Mouse (Mus musculus) Patski (cell line): ENCODE measurements around the gene Slc25a22. TPM values are rescaled to one million over a fixed set of nuclear protein-coding genes. Genes with fewer than 3 reads are reported as not detected.

ENCODE experiments used
- ATAC-seq: fragments of 100-300 bp; one replicate; pipeline ENCODE4 v1.8.0; 2021
- CTCF ChIA-PET: fragments of 350-600 bp; sonication (Branson Sonifier 250); formaldehyde crosslinking; loops from one replicate; lab custom pipeline; 2022; ENCODE audit warnings: inconsistent platforms; lab: Charles Lee
- POLR2A ChIA-PET: fragments of 350-600 bp; sonication (Branson Sonifier 250); formaldehyde crosslinking; loops from one replicate; lab custom pipeline; 2022; ENCODE audit warnings: antibody characterized with exemption, inconsistent platforms; lab: Charles Lee
- DNase-seq: peaks from one replicate; pipeline ENCODE4 v3.0.0-alpha.2; 2011; ENCODE audit warnings: low read depth, low spot score
- H3K27me3 ChIP-seq: fragments of 371-371 bp; one replicate; pipeline ENCODE4 v1.5.1; 2021
- CTCF ChIP-seq: fragments of 100-300 bp; IDR thresholded peaks from one replicate; pipeline ENCODE4 v1.5.1; 2021
- in situ Hi-C: fragments of 300-500 bp; cut with MboI; formaldehyde crosslinking; loops from 3 replicates; pipeline ENCODE4 v1.11.1; 2018; ENCODE audit warnings: low pct_unique_long_range_greater_than_20kb, mixed read lengths
- polyA plus RNA-seq: library from polyadenylated mRNA; unstranded; gene quantifications from one replicate; pipeline ENCODE4 v1.2.3, GENCODE M21; 2021

The Slc25a22 gene
- polyA plus RNA-seq, 1 experiment from 2014 or later = 20.6 TPM

DNA sequence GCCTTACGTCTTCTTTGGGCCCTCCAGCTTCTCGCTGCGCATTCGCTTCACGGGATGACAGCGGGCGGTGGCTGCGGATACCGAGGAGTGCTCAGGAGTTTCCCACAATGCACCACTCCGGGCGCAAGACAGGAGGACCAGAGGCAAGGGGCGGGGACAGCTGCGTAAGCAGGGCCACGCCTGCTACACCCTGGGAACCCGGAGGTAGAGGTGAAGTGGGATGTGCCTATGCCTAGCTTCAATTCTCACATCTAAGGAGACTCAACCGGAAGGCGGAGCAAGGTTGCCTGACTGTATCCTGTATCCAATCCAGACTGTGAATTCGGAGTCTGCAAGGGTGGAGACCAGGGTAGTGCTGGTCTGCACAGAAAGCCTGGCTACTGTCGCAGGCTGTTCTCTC lies 8.4 kb downstream of the Slc25a22 start, which contains the start of gene Cend1:
Cend1 (minus strand) TSS at position 182 of the 400 bp plus-strand sequence.
- ChIA-PET POLR2A (interaction anchor here (0.6 kb wide), 1 partner anchor 14 kb away, joined by 3 read pairs; no protein-coding TSS in a partner anchor), CTCF (interaction anchor here (1.3 to 2.0 kb wide), 2 partner anchors 11 to 13 kb away, joined by 4 to 6 read pairs; no protein-coding TSS in a partner anchor)
- no peak for TF ChIP-seq CTCF
- H3K27me3 ChIP-seq = no peaks in the 10 kb centered on the region
- no peak for ATAC-seq
- in situ Hi-C loops = no loop called here
- DNase-seq = no peak

DNA sequence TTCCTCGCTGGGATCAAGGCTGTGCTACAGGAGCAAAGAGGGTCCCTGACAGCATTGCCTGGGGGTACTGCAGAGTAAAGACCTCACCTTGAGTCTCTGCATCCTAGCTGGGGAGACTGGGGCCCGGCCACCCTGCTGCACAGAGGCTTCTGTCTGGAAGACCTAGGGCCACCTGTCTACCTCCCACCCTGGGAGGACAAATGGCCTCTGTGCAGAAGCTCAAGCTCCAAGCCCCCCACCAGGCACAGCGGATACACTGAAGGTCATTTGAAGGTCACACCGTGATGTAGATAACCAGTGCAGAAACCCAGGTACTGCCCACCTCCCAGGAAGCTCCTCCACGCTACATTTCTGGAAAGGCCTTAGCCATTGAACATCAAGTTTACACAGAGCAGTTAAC lies 9.0 kb downstream of the Slc25a22 start:
- in situ Hi-C loops = no loop called here
- DNase-seq (no peak), ATAC-seq (no peak)
- no peak for TF ChIP-seq CTCF
- ChIA-PET POLR2A (interaction anchor here (0.5 to 0.9 kb wide), 2 partner anchors 8 to 205 kb away, joined by 3 to 8 read pairs; no protein-coding TSS in a partner anchor), CTCF (interaction anchor here (1.3 to 2.0 kb wide), 2 partner anchors 10 to 14 kb away, joined by 4 to 6 read pairs; no protein-coding TSS in a partner anchor)
- no peaks in the 10 kb centered on the region for H3K27me3 ChIP-seq

DNA sequence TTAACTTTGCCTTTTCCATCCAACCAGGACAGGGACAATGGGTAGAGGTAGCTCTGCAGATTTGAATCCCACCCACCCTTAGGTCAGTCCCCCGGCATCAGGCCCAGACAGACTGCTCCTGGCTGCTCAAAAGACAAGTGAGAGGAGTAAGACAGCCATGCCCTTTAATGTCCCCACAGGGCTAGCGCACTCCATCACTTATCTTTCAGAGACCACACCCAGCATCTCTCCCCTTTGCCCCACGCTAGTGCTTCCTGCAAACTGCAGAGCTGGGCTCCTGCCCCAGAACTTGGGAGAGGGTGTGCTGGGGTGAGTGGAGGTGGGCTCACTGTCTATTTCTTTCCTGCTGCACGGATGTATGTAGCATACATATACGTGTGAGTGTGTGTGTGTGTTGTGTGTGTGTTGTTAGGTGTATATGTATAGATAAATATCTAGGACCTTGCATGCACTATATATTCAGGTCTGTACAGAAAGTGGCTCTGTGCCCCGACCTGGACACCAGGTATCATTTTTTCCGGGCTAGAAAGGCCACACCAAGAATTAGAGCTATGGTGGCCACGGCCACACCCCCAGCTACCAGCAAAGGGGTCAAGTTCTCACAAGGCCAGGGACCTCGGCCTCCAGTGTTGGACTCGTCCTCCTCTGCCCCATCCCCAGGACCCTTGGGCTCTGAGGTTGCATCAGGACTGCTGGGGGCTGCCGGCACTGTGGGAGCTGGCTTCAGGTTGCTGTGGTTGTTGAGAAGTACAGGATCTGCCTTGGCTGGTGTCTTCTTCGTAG lies 10.6 kb downstream of the Slc25a22 start:
- no peaks in the 10 kb centered on the region for H3K27me3 ChIP-seq
- DNase-seq (no peak), ATAC-seq (no peak)
- CTCF ChIA-PET = interaction anchor here (1.2 to 2.0 kb wide), 3 partner anchors 9 to 13 kb away, joined by 3 to 7 read pairs (median 6); no protein-coding TSS in a partner anchor
- TF ChIP-seq CTCF = no peak
- POLR2A ChIA-PET = no interaction called here
- in situ Hi-C loops = no loop called here

DNA sequence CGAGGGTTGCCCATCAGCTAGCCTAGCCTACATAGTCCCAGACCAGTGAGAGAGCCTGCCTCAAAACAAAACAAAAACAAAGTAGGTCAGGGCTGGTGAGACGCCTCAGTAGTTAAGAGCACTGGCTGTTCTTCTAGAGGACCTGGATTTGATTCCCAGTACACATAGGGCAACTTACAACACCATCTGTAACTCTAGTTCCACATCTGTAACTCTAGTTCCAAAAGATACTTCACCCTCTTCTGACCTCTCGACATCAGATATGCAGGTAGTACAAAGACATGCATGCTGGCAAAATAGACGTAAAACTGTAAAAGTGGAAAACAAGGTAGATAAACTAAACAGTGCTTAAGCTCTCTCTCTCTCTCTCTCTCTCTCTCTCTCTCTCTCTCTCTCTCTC lies 13.9 kb downstream of the Slc25a22 start:
- CTCF ChIA-PET = no interaction called here
- no peaks in the 10 kb centered on the region for H3K27me3 ChIP-seq
- POLR2A ChIA-PET = no interaction called here
- no peak for TF ChIP-seq CTCF
- in situ Hi-C loops = no loop called here
- no peak for ATAC-seq
- no peak for DNase-seq

DNA sequence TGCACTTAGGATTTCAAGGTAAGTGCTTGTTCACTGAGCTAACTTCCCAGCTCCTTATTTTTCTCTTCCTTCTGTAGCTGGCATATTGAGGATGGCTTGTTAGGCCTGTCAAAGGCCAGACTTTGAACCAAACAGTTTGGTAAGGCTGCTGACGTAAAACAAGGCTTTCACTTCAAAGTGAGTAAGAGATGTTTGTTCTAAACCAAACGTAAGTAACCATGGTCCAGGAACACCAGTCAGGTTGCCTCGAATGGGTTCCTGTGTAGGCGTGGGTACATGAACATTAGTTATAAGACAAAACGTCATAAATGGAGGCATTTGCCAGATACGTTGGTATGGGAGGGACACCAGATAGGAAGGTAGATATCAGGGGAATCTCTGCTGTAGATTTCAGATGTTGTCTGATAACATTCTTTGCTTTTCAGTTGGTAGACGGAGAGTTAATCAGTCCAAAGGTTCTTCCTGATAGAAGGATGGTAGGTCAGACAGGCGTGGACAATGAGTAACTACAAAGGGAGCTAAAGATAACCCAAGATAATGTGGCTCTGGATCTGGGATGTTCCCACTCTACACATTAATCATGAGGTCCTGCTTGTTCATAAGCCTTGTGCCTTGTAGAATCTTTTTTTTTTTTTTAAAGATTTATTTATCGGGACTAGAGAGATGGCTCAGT lies 17.5 kb downstream of the Slc25a22 start:
- H3K27me3 ChIP-seq = no peaks in the 10 kb centered on the region
- DNase-seq = no peak
- in situ Hi-C loops = no loop called here
- no peak for TF ChIP-seq CTCF
- POLR2A ChIA-PET = interaction anchor here (0.7 kb wide), 1 partner anchor 381 kb away, joined by 3 read pairs; no protein-coding TSS in a partner anchor
- no peak for ATAC-seq
- CTCF ChIA-PET = no interaction called here

DNA sequence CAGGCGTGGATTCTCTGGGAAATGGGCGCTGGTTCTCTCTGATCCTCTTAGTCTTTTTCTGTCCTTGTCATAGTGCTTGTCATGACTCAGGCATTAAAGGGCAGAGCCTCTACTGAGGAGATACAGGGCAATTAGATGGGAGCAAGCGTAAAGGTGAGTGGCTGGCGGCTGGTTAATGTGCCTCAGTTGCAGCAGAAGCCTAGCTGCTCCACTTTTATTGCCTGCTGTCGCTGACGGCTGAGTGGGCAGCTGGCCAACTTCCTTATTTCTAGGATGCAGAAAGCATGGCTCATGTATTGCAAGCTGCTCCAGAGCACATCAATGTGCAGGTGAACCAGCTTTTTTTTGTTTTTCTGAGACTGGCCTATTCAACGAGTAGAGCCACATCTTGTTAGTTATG lies 18.7 kb downstream of the Slc25a22 start:
- DNase-seq (no peak), ATAC-seq (no peak)
- TF ChIP-seq CTCF = no peak
- in situ Hi-C loops = no loop called here
- ChIA-PET POLR2A (no interaction called here), CTCF (interaction anchor here (1.6 kb wide), 1 partner anchor 9 kb away, joined by 6 read pairs; no protein-coding TSS in a partner anchor)
- no peaks in the 10 kb centered on the region for H3K27me3 ChIP-seq

DNA sequence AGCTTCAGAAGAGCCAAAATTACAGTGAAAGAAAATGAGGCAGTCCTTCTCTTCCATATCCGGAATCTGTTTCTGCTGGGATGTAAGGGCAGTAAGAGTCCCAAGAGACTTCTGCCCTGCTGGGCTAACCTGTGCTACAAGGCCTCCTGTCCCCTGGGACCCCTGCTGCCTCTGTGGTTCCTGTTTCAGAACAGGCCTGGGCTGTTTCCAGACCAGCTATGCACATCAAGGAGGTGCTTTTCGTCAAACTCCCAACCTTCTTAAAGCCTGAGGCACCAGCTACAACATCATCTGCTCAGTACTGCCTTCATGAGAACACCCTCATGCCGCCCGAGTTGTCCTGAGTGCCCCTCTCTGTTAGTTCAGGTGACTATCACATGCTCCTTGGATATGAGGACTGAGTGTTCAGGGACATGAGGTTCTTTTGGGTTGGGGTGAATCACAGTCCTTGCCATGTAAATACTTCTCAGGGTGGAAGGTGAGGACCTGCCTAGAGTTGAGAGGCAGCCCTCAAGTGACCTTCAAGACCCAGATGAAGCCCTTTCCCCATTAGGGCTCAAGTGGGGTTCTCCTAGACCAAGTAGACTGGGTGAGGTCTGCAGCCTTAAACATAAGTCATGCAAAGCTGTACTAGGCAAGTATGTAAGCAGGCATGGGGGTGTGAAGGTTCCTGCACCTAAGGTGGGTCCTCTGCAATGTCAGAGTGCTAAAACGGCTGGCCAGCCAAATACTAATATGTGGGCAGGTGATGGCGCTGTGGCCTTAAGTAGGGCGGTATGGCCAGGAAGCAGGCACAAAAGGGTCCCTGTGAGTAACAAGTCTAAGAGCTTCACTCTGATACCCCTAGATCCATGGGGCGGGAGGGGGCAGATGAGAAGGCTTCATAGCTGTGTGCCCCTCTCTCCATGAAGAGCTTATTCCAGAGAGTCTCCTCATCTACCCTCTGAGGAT lies 19.7 kb downstream of the Slc25a22 start:
- no peak for TF ChIP-seq CTCF
- ChIA-PET POLR2A (no interaction called here), CTCF (interaction anchor here (1.6 kb wide), 1 partner anchor 10 kb away, joined by 6 read pairs; no protein-coding TSS in a partner anchor)
- no peak for ATAC-seq
- DNase-seq = no peak
- H3K27me3 ChIP-seq = no peaks in the 10 kb centered on the region
- in situ Hi-C loops = no loop called here

DNA sequence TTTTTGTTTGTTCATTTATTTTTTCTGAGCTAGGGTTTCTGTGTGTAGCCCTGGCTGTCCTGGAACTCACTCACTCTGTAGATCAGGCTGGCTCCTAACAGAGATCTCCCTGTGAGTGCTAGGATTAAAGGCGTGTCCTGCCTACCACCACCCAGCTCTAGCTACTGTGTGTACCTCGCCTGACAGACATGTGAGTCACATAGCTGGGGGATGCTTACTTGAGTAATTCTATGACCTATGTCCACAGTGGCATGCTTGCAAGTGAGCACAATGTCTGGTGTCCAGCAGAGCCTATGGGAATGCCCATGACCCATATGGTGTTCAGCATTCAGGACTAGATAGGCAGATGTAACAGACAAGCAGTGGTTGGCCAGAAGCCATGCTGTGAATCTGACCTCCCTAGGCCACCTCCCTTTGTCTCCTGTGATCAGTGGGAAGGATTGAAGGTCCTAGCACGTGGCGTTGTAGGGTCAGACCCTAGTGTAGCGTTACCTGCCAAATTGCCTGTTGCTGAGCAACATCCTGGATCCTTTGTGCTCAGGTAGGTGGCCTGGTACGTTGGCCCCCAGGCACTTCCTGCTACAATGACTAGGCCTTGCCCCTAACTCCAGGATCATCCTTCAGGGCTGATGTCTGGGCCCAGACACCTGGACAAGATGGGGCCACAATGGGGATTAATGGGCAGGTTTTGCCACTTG lies 21.4 kb downstream of the Slc25a22 start:
- ATAC-seq (no peak), DNase-seq (no peak)
- CTCF ChIA-PET = interaction anchor here (2.2 kb wide), 1 partner anchor 22 kb away, joined by 6 read pairs; the partner anchor contains the start of gene Slc25a22
- no peak for TF ChIP-seq CTCF
- POLR2A ChIA-PET = interaction anchor here (1.4 kb wide), 1 partner anchor 15 kb away, joined by 3 read pairs; no protein-coding TSS in a partner anchor
- in situ Hi-C loops = no loop called here
- H3K27me3 ChIP-seq = no peaks in the 10 kb centered on the region
